Mouse (Mus musculus) retina, adult 2 months (tissue): ENCODE measurements around the gene Fgfr2.

Source experiments
- DNase-seq: peaks from one replicate; pipeline ENCODE4 v3.0.0-alpha.2; 2012; ENCODE audit warnings: low read depth, low spot score

The Fgfr2 gene

DNA sequence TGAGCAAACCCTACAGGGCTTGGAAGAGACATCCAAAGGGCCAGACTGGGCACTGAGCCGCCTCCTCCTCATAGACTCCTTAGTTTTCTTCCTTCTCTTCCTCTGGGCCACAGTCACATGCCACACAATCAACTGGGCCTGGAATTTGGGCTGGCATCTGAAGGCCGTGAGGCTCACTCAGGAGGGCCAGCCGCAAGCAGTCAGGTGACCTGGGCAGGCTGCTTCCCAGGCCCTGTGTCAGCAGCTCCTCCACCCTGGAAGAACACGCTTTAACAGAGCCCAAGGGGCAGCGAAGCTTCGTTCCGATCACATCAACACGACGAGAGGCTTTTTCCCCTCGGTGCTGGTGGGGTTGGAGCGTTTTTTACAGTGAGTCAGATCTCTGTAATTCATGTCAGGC, 320.5 kb downstream of the Fgfr2 start:
- no peak for DNase-seq

DNA sequence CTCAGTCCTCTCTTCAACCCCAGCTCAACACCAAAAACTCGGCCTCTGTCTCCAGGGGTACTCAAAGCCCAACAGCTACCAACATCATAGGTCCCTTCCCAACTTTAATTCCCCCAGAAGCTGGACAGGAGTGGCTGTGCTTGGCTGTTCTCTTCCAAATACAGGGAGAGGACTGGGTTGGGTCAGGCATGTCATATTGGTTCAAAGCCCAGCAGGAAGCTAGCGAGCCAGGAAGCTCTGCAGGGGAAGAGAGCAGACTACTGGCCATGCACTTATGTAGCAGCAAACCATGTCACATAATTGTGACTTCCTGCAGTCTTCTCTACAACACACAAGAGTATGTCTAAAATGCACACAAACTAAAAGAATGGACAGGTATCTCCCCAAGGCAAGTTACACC, 321.1 kb downstream of the Fgfr2 start:
- no peak for DNase-seq

DNA sequence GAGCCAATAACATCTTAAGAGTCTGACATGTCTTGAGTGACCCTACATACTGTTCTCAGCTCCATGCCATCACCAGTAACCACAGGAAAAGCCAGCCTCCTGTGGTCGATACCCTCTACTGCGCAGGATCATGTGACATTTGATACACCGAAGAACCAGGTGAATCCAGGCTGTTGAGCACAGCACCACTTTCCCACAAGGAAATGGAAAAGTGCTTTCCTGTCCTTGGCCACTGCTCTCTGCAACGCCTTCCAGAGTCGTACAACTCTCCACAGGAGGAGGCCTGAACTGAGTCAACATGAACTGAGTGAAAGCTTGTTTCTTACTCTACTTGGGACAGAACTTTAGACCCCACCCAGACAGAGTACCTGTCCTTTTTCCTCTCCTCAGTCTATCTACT, 321.6 kb downstream of the Fgfr2 start:
- no peak for DNase-seq

DNA sequence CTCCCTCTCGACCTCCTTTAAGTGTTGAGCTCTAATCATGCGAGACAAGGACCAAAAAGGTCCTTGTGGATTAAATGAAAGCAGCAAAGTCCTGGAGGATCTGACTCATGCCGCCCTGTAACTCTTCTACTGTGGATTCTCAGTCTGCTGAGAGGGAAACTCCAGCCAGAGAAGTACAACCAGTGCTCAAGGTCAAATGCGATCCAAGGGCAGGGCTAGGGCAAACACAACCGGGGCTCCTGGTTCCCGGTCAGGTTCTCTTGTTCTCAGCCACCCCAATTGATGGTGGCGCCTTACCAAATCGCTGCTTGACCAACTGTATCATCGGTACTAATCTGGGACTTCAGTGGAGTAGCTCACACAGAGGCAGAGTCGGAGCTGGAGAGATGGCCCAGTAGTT, 322.3 kb downstream of the Fgfr2 start:
- DNase-seq: no peak

DNA sequence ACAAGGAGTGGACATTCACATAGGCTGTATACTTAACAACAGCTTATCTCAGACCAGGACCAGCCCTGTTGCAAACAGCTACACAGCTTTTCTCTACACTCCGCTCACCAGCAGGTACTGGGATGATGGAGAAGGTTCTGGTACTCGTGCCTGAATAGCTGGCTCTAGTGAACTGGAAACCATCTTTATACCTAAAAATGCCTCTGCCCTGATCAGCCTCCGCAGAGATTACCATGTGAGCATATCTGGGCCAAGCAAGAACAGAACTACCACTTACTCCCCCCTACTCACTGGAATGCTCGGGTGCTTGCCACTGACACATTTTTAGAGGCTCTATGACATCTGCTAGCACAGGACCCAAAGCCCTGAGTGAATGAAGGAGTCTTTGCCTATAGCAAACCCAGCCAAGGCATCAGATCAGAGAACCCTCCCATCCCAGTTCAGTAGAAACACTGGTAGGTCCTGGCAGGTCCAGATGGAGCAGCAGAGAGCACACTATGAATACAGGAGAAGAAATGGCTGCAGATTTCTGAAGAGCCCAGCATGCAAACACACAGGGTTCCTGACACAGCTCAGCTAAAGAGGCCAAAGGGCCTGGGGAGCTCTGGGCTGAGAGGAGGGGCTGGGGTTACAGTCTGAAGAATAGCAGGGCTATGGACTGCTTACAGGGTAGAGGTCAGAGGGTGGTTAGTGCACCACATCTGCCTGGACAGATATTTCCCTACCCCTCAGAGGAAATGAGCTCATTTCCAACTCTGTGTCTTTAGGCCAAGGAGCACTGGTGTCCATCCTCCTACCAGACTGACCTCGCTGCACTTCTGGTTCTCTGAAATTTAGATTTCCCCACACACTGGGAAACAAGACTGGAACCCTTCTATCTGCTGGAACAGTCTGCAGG, 323.8 kb downstream of the Fgfr2 start:
- DNase-seq: no peak

DNA sequence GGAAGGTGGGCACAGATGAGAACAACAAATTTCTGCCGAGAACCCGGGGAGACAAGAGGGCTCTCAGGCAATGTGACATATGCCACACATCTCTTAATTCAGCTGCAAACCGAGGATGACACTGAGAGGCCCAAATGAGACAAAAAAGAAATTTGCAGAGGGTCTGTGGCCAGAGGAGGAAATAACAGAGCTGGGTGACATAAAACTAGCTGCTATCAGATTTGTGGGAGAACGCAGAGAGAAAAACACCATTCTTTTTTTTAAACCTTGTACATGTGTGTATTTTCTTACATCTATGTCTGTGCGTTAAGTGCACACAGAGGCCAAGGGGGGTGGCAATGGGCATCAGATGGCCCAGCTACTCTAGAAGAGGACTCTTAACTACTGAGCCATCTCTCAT, 328.0 kb downstream of the Fgfr2 start:
- DNase-seq: no peak

DNA sequence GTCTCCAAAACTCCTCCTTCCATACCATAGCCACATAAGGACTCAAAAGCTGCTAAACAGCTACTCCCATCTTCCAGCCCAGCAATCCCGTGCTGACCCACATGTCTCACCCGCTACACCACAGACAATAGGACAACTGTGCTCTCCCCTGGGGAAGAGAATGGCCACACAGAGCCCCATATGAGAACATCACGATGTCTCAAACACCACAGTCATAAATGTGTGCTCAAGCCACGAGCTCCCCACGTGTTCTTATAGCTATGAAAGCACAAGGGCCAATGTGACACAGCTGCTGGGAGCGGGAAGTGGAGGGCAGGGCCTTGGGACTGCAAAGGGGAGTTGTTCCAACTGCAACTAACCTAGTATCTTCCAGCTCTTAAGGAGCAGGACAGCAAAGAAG, 329.7 kb downstream of the Fgfr2 start:
- no peak for DNase-seq

DNA sequence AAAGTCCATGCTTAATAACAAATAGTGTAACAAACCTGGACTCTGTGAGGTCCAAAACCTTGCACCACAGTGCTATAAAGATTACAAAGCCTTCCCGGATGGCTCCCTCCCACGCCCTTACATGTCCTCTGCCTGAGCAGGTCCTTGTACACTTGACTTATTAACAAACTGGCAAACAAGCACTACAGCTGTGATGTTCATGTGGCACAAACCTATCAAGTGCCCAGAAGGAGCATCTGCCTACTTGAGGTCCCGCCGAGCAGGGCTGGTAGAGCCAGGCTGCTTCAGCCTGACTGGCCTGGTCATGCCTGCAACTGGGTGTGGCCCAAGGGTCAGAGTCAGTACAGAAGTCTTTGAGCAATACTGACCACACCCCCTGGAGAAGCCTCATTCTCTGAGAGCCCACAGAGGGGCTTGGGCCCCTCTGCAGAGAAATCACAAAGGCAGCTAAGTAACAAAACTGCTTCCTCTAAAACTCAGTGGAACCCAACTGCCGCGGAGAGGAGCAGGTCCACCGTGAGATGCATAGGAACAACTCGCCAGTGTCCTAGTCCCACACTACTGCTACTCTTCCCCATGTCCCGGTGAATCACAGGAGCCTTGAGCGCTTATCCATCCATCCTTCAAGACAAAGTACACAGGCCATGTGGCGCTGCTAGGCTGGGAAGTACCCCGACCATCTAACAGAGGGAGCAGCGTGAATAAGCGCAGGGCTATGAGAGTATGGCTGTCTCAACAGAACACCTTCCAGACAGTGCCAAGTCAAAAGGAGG, 332.5 kb downstream of the Fgfr2 start:
- DNase-seq: no peak

DNA sequence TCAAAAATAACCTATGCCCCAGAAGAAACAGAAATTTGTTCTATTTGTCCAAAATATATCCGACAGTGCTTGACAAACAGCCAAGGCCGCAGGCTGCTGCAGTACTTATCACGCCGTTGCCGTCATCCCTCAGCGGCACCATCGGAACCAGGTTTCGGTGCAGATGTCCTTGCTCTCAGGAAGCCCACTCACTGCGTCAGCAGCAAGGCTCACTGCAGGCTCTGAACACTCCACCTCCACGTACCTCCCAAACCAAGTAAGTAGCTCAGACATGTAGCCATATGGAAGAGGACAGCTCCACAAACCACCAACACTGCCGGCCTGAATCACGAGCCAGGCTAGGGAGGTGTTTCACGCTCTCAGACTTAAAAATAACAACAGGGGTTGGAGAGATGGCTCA, 334.3 kb downstream of the Fgfr2 start:
- no peak for DNase-seq

DNA sequence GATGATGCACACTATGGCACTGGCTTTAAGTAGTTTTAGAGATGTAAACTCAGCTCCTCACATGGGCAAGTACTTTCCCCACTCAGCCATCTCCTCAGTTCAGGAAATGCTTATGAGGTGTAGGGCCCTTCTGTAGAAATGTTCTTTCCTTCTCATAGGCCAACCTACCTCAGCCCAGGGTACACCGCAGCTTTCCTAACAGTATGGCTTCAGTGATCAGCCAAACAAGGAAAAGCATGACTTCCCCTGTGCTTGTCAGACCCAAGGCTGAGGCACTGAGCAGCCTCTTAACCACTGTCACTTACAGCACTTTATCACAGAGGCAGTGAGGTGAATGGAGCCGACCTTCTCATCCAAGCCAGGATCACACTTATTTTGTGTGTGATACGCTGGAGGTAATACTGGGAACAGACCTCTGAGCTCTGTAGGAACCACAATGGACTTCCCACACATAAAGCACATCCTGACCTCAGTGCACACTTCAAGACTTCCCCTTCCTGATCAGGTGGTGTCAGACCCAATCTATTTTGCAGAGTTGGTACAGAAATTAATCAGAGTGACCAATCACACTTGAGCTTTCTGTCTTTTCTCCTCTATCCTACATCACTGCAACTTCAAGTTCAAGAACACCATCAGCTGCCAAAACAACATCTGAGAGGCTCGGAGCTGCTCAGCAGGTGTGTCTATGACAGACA, 335.5 kb downstream of the Fgfr2 start:
- no peak for DNase-seq

DNA sequence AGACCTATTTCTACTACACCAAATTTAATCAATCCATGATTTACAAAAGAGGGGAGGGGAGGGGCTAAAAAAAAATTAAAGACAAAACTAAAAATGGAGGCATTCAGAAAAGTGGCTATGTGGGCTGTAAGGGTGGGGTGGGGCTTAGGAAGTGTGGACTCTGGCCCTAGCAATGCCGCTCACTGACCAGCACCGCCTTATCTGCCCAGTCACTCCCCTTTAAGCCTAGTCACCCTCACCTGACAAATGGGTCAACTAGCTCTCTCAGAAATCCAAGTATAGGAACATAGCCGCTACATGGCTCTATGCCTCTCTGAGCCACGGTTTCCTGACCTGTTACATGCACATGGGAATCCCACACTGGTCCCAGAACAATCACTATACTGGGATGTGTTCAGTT, 336.1 kb downstream of the Fgfr2 start:
- no peak for DNase-seq

DNA sequence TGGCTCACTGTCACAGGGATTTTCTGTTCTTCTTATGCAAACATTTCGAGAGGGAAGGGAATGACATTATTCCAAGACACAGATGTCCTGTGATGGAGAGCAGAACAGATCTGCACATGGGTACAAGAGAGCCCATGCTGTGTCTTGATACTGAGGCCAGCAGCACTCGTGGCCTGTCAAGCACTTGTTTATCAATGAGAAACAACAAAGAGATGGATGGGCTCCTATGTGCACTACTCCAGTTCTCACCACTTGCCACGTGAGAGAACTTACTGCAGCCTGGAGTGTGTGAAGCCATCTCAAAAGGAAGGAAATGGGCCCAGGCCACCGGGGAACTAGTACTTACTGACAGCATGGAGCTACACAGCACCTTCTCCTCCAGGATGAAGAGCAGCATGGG, 336.6 kb downstream of the Fgfr2 start:
- no peak for DNase-seq

DNA sequence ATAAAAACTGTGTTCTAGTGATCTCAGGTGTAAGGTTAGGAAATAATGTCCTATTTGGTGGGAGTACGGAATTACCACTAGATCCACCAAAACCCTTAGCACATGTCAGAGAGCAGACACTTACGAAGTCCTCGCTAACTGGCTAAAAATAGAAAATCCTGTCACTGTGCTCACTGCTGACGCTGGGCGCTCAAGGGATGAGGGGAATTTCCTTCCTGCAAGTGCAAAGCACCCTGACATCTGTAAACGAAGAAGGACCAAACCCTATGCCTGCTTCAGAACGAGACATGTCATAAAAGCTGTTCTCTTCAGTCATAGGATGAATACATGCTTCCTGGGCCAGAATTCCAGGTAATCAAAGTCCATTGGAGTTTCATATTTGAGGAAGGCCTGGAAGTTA, 337.1 kb downstream of the Fgfr2 start:
- peak; percentile 58 for DNase-seq

DNA sequence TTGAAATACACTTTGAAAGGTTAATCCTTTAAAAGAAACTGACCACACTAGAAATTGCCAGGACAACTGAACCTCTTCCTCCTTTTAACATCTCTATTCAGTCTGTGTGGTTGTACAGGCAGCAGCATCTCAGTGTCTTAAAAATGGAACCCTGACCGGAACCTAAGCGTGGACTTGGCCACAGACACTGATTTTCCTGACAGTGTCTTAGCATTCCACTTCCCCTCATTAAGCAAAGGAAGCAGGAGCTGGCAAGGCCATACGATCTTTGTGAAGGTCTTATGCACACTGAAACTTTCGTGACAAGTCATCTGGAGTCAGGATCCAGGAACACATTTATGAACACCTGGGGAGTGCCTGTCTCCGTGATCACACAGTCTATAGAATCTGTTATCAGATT, 339.0 kb downstream of the Fgfr2 start:
- DNase-seq: no peak

DNA sequence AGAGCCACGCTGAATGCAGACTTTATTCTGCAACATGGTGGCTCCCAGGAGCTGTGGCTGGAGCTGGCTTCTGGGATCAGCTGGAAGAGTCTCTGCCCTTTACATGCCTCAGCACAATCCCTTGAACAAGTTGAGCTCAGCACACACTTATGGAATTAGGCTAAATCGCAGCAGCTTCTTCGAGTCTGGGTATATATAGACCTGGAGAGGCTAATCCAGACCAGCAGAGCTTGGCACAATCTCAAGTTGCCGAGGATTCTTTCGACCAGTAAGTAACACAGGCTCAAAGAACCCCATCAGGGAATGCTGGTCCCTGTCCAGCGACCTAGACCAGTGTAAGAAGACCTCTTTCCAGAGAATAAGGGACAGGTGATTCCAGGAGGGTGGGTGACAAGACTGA, 341.3 kb downstream of the Fgfr2 start:
- DNase-seq: peak; percentile 85

DNA sequence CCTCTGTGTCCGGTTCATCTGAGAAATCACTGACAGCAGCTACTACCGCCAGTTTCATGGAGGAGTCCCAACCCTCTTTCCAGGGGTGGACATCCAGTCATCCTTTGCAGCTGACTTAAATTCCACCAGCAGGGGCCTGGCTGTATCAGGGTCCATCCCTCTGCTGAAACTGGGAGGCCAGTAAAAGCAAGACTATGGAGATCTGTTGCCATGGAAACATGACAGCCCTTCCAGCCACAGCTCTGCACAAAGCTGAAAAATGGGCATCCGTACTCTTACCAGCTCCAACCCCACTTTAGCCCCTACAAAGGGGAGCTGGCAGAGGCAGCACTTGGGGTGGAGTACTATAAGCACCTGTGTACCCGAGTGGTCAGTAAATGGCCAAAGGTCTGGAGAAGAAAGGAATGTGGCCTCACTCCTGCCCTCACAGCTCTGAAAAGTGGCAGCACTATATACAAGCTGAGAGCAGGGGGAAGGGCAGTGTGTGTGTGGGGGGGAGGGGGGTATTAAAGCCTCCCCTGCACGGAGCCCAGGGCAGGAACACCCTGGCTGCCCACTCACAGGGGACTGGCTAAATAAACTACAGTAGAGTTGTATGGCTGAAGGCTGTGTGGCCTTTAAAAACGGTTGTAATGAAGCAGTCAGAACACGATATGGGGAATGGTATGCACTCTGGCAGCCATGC, 341.9 kb downstream of the Fgfr2 start:
- no peak for DNase-seq

DNA sequence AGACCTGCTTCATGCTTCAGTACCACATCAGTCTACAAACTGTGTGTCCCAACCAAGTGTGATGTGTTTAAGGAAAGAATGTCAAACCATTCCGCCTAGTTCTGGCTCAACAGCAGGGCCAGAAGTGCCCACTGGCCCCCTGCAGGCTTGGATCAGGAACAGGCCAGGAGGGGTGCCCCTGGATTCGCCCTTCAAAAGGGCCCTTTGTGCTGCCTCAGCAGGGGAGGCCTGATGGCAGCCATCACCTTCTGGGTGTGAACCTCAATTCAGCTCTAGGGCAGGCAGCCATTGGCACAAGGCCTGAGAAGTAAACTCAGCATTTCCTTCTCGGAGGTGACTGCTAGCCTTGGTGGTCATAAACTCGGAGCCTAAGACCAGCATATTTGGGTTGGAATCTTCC, 342.5 kb downstream of the Fgfr2 start:
- DNase-seq: no peak

DNA sequence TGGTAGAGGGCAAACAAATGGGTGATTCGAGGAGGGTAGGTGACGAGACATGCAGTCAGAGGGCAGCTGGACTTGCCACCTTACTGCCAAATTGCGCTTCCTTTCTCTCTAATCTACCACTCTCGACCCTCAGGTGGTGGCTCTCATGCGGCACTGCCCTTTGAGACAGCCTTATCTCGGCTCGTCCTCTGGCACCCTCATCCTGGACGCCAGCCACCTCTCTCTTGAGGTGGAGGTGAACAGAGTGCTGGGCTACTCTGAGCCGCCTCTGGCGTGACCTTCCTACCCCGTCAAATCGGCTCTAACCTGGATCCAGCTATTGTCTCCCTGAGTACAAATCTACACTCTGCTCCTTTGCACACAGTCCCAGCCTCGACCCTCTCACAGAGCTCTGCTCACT, 344.5 kb downstream of the Fgfr2 start:
- no peak for DNase-seq

DNA sequence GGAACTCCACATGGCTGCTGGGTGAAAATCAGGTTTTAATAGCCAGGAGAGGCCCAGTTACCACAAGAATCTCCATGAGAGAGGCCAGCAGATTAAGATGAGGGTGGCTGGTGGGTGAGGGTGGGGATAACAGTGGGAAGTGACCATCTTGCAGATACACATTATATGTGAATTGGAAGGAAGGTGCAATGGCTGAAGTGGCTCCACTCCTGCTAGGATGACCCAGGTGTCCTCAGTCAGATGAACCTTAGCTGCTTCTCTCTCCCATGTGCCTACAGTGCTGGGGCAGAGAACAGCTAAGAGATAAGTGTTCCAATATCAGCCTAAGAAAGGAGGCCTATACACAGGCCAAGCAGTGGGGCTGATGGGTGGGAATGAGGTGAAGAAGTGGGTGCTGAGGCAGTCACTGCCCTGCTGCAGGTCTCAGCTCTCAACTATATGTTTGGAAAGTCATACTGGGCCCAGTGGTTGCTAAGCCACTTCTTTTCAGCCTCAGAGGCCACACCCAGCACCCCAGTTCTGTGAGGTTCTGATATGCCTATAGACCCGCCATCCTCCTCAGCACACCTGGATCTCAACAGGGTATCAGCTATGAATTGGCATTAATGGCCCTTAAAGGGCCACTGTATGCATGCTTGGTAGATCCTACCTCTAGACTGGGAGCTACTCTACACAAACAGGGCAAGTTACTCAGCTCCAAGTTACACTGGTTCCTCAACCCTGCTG, 345.3 kb downstream of the Fgfr2 start:
- DNase-seq: no peak

DNA sequence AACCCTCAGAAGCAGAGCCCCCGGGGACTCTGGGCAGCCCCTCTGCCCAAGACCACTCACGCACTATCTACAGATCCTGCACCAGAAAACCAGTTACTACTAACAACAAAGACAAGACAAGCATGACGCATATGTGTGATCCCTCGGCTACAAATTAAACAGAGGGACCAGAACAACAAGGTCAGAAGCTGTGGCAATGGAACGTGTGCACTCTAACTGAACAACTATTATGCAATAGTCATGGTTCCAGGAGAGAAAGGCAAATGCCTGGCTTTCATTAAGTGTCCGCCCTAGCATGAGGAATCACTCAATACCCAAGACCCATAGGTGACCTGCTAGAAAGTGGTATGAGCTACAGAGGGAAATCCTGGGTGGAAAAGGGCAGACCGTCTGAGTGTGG, 346.0 kb downstream of the Fgfr2 start:
- DNase-seq: no peak
